Mouse (Mus musculus): ENCODE data around the gene Mis18bp1. TPM values are rescaled to one million over a fixed set of nuclear protein-coding genes. Genes with fewer than 3 reads are reported as not detected.

The Mis18bp1 gene
- polyA plus RNA-seq (2015; fragmentation: Nextera tagmentation; extraction: Ambion mirVana): 10.9 and 11.3 TPM in 2 replicates

DNA sequence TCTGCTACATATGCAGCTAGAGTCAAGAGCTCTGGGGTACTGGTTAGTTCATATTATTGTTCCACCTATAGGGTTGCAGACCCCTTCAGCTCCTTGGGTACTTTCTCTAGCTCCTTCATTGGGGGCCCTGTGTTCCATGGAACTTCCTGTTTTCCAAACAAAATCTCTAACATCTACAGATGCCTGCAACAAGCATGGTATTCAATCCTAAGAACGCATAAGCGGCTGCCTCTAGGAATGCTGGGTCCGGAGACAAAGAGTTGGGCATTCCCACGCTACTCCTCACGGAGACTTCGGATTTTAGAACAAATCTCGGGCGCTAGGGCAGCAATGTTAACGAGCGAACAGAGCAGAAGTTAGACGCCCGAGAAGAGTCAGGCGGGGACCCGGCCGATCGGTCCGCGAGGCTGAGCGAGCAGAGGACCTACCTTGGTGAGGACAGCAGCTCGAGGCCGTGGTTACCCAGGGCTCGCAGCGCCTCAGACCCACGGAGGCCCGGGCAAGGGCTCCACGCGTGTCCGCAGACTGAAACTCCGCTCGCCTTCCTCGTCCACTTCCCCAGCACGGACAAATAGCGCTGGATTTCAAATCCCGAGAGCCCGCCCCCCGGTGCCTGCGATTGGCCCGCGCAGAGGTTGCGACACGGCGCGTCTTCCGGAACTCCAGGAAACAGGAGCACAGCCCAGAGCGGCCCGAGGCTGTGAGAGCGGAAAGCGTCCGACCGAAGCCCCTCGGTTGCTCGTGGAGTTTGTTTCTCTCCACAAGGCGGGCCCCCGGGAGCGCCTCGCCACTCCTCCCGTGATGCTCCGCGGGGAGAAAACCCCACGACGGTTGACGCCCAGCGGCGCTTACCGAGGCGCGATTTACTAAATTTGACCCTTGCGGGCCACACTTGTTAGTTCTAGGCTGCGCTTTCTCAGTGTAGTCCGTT lies at the start of gene Mis18bp1:
Gene Mis18bp1 (minus strand): TSS at position 584 of the 931 bp plus-strand sequence.
- Histone ChIP-seq H3K27ac (ENCODE audit: low read depth, low read length) (peak within 1 kb of the TSS; percentile 91), H3K4me3 (ENCODE audit: low read depth, low read length) (peak within 1 kb of the TSS; percentile 75), H3K4me1 (replicated peaks; ENCODE audit: control insufficient read depth, insufficient read depth, low read length) (no peaks in the 10 kb centered on the region), H3K36me3 (ENCODE audit: control insufficient read depth, insufficient read depth) (no peaks in the 10 kb centered on the region), H3K9ac (ENCODE audit: low read depth, low read length) (peak within 1 kb of the TSS; percentile 66), H3K9me3 (ENCODE audit: control insufficient read depth) (no peaks in the 10 kb centered on the region), H3K4me2 (replicated peaks; ENCODE audit: low read depth) (peak within 1 kb of the TSS; percentile 69), H3K27me3 (replicated peaks; ENCODE audit: control insufficient read depth, insufficient read depth, low read length) (no peaks in the 10 kb centered on the region)
- WGBS: under 1% methylated on average over 69 of the region's 70 CpGs
- no peak for TF ChIP-seq CTCF (IDR thresholded peaks at IDR 0.05; ENCODE audit: low read depth)
- ATAC-seq: peak; percentile 99

DNA sequence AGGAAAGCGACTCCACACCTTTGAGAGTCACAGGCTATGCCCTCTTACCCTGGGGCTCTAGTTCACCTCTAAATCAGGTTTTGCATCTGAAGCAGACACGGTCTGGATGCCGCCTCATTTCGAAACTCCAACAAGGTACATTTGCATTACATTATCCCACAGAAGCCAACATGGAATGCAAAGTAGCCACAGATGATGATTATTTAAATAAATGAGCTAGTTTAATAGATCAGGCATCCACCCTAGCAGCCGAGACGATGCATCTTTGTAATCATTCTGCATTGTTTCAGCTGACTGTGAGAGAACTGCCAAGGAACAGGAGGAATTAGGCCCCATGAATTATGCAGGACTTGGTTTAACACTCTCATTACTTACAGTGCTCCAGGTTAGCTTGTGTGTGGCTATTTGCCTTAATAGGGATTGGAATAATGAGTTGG lies 44.0 kb upstream of the Mis18bp1 start:
- no peaks in the 10 kb centered on the region for H3K36me3 ChIP-seq (ENCODE audit: control insufficient read depth, insufficient read depth)
- no peak overlapping the region for H3K9ac ChIP-seq (ENCODE audit: low read depth, low read length)
- WGBS: 87% methylated on average over 6 of the region's 6 CpGs
- TF ChIP-seq CTCF (IDR thresholded peaks at IDR 0.05; ENCODE audit: low read depth): no peak
- no peak overlapping the region for H3K4me2 ChIP-seq (replicated peaks; ENCODE audit: low read depth)
- H3K4me3 ChIP-seq (ENCODE audit: low read depth, low read length): no peak overlapping the region
- no peaks in the 10 kb centered on the region for H3K4me1 ChIP-seq (replicated peaks; ENCODE audit: control insufficient read depth, insufficient read depth, low read length)
- H3K27ac ChIP-seq (ENCODE audit: low read depth, low read length): no peak overlapping the region
- H3K27me3 ChIP-seq (replicated peaks; ENCODE audit: control insufficient read depth, insufficient read depth, low read length): no peaks in the 10 kb centered on the region
- no peak for ATAC-seq
- H3K9me3 ChIP-seq (ENCODE audit: control insufficient read depth): no peaks in the 10 kb centered on the region

DNA sequence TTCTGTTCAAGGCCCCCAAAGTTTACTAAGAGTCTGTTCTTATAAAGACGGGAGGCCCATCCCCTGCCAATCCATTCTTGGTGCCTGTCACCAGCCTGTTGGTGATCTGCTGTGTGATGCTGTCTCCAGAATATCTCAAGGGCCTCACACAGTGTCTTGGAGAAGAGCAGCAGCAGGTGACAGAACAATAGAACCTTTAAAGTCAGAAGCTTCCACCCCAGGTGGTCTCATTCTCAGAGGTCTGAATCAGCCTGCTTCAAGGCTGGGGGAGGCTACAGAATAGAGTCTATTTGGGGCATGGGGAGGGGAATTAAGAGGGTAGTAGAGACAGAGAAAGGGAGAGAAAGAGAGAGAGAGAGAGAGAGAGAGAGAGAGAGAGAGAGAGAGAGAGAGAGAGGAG lies 34.0 kb upstream of the Mis18bp1 start:
- Histone ChIP-seq H3K9me3 (ENCODE audit: control insufficient read depth) (no peaks in the 10 kb centered on the region), H3K36me3 (ENCODE audit: control insufficient read depth, insufficient read depth) (no peaks in the 10 kb centered on the region), H3K27ac (ENCODE audit: low read depth, low read length) (no peak overlapping the region), H3K4me1 (replicated peaks; ENCODE audit: control insufficient read depth, insufficient read depth, low read length) (no peaks in the 10 kb centered on the region), H3K9ac (ENCODE audit: low read depth, low read length) (no peak overlapping the region), H3K4me2 (replicated peaks; ENCODE audit: low read depth) (no peak overlapping the region), H3K4me3 (ENCODE audit: low read depth, low read length) (no peak overlapping the region), H3K27me3 (replicated peaks; ENCODE audit: control insufficient read depth, insufficient read depth, low read length) (no peaks in the 10 kb centered on the region)
- 90% methylated on average over 1 of the region's 1 CpGs for WGBS
- TF ChIP-seq CTCF (IDR thresholded peaks at IDR 0.05; ENCODE audit: low read depth): no peak
- ATAC-seq: no peak

DNA sequence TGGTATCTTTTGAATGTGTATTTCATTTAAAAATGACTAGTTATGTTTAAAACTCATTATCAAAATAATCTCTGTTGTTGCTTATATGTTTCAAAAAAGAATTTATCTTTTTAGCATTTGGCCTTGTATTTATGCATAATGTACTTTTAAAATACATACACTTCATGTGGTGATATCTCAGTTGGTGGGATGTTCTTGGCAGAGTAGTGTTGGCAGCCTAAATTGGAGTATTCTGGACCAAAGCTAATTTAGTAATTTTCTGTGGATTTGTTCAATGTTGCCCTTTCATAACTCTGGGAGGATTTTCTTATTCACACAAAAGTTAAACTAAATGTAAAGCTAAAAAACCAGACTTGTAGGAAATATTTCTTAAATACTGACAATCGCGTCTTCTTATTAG lies 29.4 kb upstream of the Mis18bp1 start:
- no peak for ATAC-seq
- Histone ChIP-seq H3K9ac (ENCODE audit: low read depth, low read length) (no peak overlapping the region), H3K4me2 (replicated peaks; ENCODE audit: low read depth) (no peak overlapping the region), H3K9me3 (ENCODE audit: control insufficient read depth) (no peaks in the 10 kb centered on the region), H3K4me3 (ENCODE audit: low read depth, low read length) (no peak overlapping the region), H3K27me3 (replicated peaks; ENCODE audit: control insufficient read depth, insufficient read depth, low read length) (no peaks in the 10 kb centered on the region), H3K27ac (ENCODE audit: low read depth, low read length) (no peak overlapping the region), H3K4me1 (replicated peaks; ENCODE audit: control insufficient read depth, insufficient read depth, low read length) (no peaks in the 10 kb centered on the region), H3K36me3 (ENCODE audit: control insufficient read depth, insufficient read depth) (no peaks in the 10 kb centered on the region)
- WGBS: 100% methylated on average over 2 of the region's 2 CpGs
- no peak for TF ChIP-seq CTCF (IDR thresholded peaks at IDR 0.05; ENCODE audit: low read depth)

DNA sequence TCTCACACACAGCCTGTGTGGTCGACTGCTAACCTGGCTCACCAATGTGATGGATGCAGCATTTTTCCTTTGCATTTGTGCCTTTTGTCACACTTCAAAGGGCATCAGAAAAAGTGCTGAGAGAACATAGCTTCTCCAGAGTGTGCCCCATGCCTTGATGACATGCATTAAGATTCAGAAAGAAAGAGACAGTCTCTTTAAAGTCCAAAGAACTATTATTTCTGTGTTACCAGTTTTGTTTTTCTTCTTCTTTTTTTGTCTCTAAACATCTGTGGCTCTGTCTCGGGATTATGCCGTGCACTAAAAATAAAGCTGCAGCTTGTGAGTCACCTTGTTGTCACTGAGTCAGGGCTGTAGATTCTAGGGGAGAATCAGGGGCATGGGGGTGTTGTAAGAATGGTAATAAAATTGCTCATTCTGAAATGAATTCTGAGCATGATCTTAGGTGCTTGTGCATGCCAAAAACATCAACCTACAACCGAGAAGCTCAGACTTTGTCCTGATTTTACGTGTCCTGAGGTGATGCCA lies 21.7 kb upstream of the Mis18bp1 start:
- no peak overlapping the region for H3K9ac ChIP-seq (ENCODE audit: low read depth, low read length)
- 42% methylated on average over 5 of the region's 5 CpGs for WGBS
- no peaks in the 10 kb centered on the region for H3K9me3 ChIP-seq (ENCODE audit: control insufficient read depth)
- no peak overlapping the region for H3K27ac ChIP-seq (ENCODE audit: low read depth, low read length)
- H3K4me1 ChIP-seq (replicated peaks; ENCODE audit: control insufficient read depth, insufficient read depth, low read length): no peaks in the 10 kb centered on the region
- TF ChIP-seq CTCF (IDR thresholded peaks at IDR 0.05; ENCODE audit: low read depth): no peak
- ATAC-seq: no peak
- H3K4me3 ChIP-seq (ENCODE audit: low read depth, low read length): no peak overlapping the region
- H3K27me3 ChIP-seq (replicated peaks; ENCODE audit: control insufficient read depth, insufficient read depth, low read length): no peaks in the 10 kb centered on the region
- H3K36me3 ChIP-seq (ENCODE audit: control insufficient read depth, insufficient read depth): no peaks in the 10 kb centered on the region
- no peak overlapping the region for H3K4me2 ChIP-seq (replicated peaks; ENCODE audit: low read depth)

DNA sequence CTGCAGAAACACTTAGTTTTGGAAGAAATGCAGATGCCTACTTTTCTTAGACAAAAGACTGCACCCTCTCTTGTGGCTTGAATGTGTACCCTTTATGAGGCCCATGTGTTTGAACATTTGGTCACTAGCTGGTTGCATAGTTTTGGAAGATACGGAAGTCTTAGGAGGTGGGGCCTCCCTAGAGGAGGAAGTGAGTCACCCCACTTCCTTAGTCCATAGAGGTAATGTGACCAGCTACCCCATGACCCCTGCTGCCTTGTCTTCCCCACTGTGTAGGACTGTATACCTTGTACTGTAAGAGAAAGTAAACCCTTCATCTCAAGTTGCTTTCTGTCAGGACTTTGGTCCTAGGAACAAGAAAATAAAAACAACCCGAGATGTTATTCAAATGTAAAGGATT lies 16.8 kb upstream of the Mis18bp1 start:
- Histone ChIP-seq H3K36me3 (ENCODE audit: control insufficient read depth, insufficient read depth) (no peaks in the 10 kb centered on the region), H3K9me3 (ENCODE audit: control insufficient read depth) (no peaks in the 10 kb centered on the region), H3K4me3 (ENCODE audit: low read depth, low read length) (no peak overlapping the region), H3K9ac (ENCODE audit: low read depth, low read length) (no peak overlapping the region), H3K4me2 (replicated peaks; ENCODE audit: low read depth) (no peak overlapping the region), H3K27ac (ENCODE audit: low read depth, low read length) (no peak overlapping the region), H3K4me1 (replicated peaks; ENCODE audit: control insufficient read depth, insufficient read depth, low read length) (no peaks in the 10 kb centered on the region), H3K27me3 (replicated peaks; ENCODE audit: control insufficient read depth, insufficient read depth, low read length) (no peaks in the 10 kb centered on the region)
- WGBS: 84% methylated on average over 2 of the region's 2 CpGs
- no peak for TF ChIP-seq CTCF (IDR thresholded peaks at IDR 0.05; ENCODE audit: low read depth)
- no peak for ATAC-seq
